Mouse (Mus musculus): Measurements from ENCODE around the gene Gm21983. TPM values are rescaled to one million over a fixed set of nuclear protein-coding genes. Genes with fewer than 3 reads are reported as not detected.

Gm21983 gene
- polyA plus RNA-seq, 1 experiment from 2014 or later: 0.54 TPM

- Histone ChIP-seq H3K4me1 (ENCODE audit: control insufficient read depth, insufficient read depth, low read length) (peaks cover 9% of the 10 kb centered on the region), H3K9me3 (replicated peaks; ENCODE audit: control insufficient read depth, low read length, poor library complexity, severe bottlenecking) (no peaks in the 10 kb centered on the region), H3K27me3 (ENCODE audit: control insufficient read depth, insufficient read depth, low read depth, low read length) (no peaks in the 10 kb centered on the region), H3K27ac (ENCODE audit: low read length) (peak within 1 kb of the TSS; percentile 84), H3K9ac (ENCODE audit: low read depth, low read length) (peak within 1 kb of the TSS; percentile 59), H3K4me2 (ENCODE audit: low read length) (peak within 1 kb of the TSS; percentile 64), H3K4me3 (ENCODE audit: low read depth, low read length) (peak within 1 kb of the TSS; percentile 53), H3K36me3 (ENCODE audit: control insufficient read depth, insufficient read depth, low read length) (0 out of 2 replicates have a peak, but pooled peaks cover 2% of the 10 kb centered on the region)
- 0% methylated on average over 53 of the region's 53 CpGs for WGBS
- peak; percentile 97 for ATAC-seq
Observed at GRCm38 (mm10) chr7:27178324-27179216, 2.3 kb downstream of the Gm21983 start, which contains the start of gene Rab4b. TSS of gene Rab4b (minus strand) at chr7:27178896.

- H3K9ac ChIP-seq (ENCODE audit: low read depth, low read length): peak overlapping the region; percentile 50
- peak overlapping the region; percentile 53 for H3K4me3 ChIP-seq (ENCODE audit: low read depth, low read length)
- H3K36me3 ChIP-seq (ENCODE audit: control insufficient read depth, insufficient read depth, low read length): 0 out of 2 replicates have a peak, but pooled peaks cover 5% of the 10 kb centered on the region
- 19% methylated on average over 4 of the region's 4 CpGs for WGBS
- peak; percentile 12; the same call in 1 of the 2 replicates for ATAC-seq
- H3K4me2 ChIP-seq (ENCODE audit: low read length): peak overlapping the region; percentile 64
- peak overlapping the region; percentile 84 for H3K27ac ChIP-seq (ENCODE audit: low read length)
- no peaks in the 10 kb centered on the region for H3K9me3 ChIP-seq (replicated peaks; ENCODE audit: control insufficient read depth, low read length, poor library complexity, severe bottlenecking)
- peaks cover 9% of the 10 kb centered on the region for H3K4me1 ChIP-seq (ENCODE audit: control insufficient read depth, insufficient read depth, low read length)
- H3K27me3 ChIP-seq (ENCODE audit: control insufficient read depth, insufficient read depth, low read depth, low read length): no peaks in the 10 kb centered on the region
Observed at GRCm38 (mm10) chr7:27177942-27178323, 3.0 kb downstream of the Gm21983 start.

- Histone ChIP-seq H3K9me3 (replicated peaks; ENCODE audit: control insufficient read depth, low read length, poor library complexity, severe bottlenecking) (no peaks in the 10 kb centered on the region), H3K9ac (ENCODE audit: low read depth, low read length) (no peak overlapping the region), H3K27me3 (ENCODE audit: control insufficient read depth, insufficient read depth, low read depth, low read length) (no peaks in the 10 kb centered on the region), H3K4me1 (ENCODE audit: control insufficient read depth, insufficient read depth, low read length) (peaks cover 9% of the 10 kb centered on the region), H3K4me3 (ENCODE audit: low read depth, low read length) (no peak overlapping the region), H3K4me2 (ENCODE audit: low read length) (no peak overlapping the region), H3K36me3 (ENCODE audit: control insufficient read depth, insufficient read depth, low read length) (peaks cover 23% of the 10 kb centered on the region), H3K27ac (ENCODE audit: low read length) (no peak overlapping the region)
- no peak for ATAC-seq
- WGBS: 95% methylated on average over 7 of the region's 7 CpGs
Observed at GRCm38 (mm10) chr7:27174896-27175295, 6.0 kb downstream of the Gm21983 start.

- Histone ChIP-seq H3K4me3 (ENCODE audit: low read depth, low read length) (no peak overlapping the region), H3K9me3 (replicated peaks; ENCODE audit: control insufficient read depth, low read length, poor library complexity, severe bottlenecking) (no peaks in the 10 kb centered on the region), H3K9ac (ENCODE audit: low read depth, low read length) (no peak overlapping the region), H3K36me3 (ENCODE audit: control insufficient read depth, insufficient read depth, low read length) (peaks cover 23% of the 10 kb centered on the region), H3K27ac (ENCODE audit: low read length) (no peak overlapping the region), H3K4me1 (ENCODE audit: control insufficient read depth, insufficient read depth, low read length) (peaks cover 9% of the 10 kb centered on the region), H3K27me3 (ENCODE audit: control insufficient read depth, insufficient read depth, low read depth, low read length) (no peaks in the 10 kb centered on the region), H3K4me2 (ENCODE audit: low read length) (no peak overlapping the region)
- ATAC-seq: no peak
- WGBS: 96% methylated on average over 15 of the region's 15 CpGs
Observed at GRCm38 (mm10) chr7:27174496-27174895, 6.4 kb downstream of the Gm21983 start.

GRCm38 (mm10) chr7:27170981-27171380 is 9.9 kb downstream of the Gm21983 start:
- H3K9ac ChIP-seq (ENCODE audit: low read depth, low read length): no peak overlapping the region
- H3K27ac ChIP-seq (ENCODE audit: low read length): no peak overlapping the region
- ATAC-seq: no peak
- WGBS: 98% methylated on average over 3 of the region's 3 CpGs
- no peaks in the 10 kb centered on the region for H3K27me3 ChIP-seq (ENCODE audit: control insufficient read depth, insufficient read depth, low read depth, low read length)
- H3K9me3 ChIP-seq (replicated peaks; ENCODE audit: control insufficient read depth, low read length, poor library complexity, severe bottlenecking): no peaks in the 10 kb centered on the region
- H3K4me1 ChIP-seq (ENCODE audit: control insufficient read depth, insufficient read depth, low read length): peaks cover 7% of the 10 kb centered on the region
- no peak overlapping the region for H3K4me2 ChIP-seq (ENCODE audit: low read length)
- no peak overlapping the region for H3K4me3 ChIP-seq (ENCODE audit: low read depth, low read length)
- peaks cover 25% of the 10 kb centered on the region for H3K36me3 ChIP-seq (ENCODE audit: control insufficient read depth, insufficient read depth, low read length)

- no peak for ATAC-seq
- H3K27ac ChIP-seq (ENCODE audit: low read length): no peak overlapping the region
- peaks cover 31% of the 10 kb centered on the region for H3K4me1 ChIP-seq (ENCODE audit: control insufficient read depth, insufficient read depth, low read length)
- H3K9ac ChIP-seq (ENCODE audit: low read depth, low read length): no peak overlapping the region
- no peaks in the 10 kb centered on the region for H3K9me3 ChIP-seq (replicated peaks; ENCODE audit: control insufficient read depth, low read length, poor library complexity, severe bottlenecking)
- 93% methylated on average over 5 of the region's 5 CpGs for WGBS
- H3K27me3 ChIP-seq (ENCODE audit: control insufficient read depth, insufficient read depth, low read depth, low read length): no peaks in the 10 kb centered on the region
- H3K36me3 ChIP-seq (ENCODE audit: control insufficient read depth, insufficient read depth, low read length): peaks cover 30% of the 10 kb centered on the region
- no peak overlapping the region for H3K4me2 ChIP-seq (ENCODE audit: low read length)
- H3K4me3 ChIP-seq (ENCODE audit: low read depth, low read length): no peak overlapping the region
Observed at GRCm38 (mm10) chr7:27168371-27168770, 12.5 kb downstream of the Gm21983 start.

GRCm38 (mm10) chr7:27167475-27168094 is 13.3 kb downstream of the Gm21983 start:
- H3K4me3 ChIP-seq (ENCODE audit: low read depth, low read length): peak overlapping the region; percentile 80
- peak; percentile 3; the same call in 1 of the 2 replicates for ATAC-seq
- H3K4me2 ChIP-seq (ENCODE audit: low read length): peak overlapping the region; percentile 95
- no peaks in the 10 kb centered on the region for H3K9me3 ChIP-seq (replicated peaks; ENCODE audit: control insufficient read depth, low read length, poor library complexity, severe bottlenecking)
- peaks cover 23% of the 10 kb centered on the region for H3K36me3 ChIP-seq (ENCODE audit: control insufficient read depth, insufficient read depth, low read length)
- peaks cover 39% of the 10 kb centered on the region for H3K4me1 ChIP-seq (ENCODE audit: control insufficient read depth, insufficient read depth, low read length)
- no peaks in the 10 kb centered on the region for H3K27me3 ChIP-seq (ENCODE audit: control insufficient read depth, insufficient read depth, low read depth, low read length)
- H3K27ac ChIP-seq (ENCODE audit: low read length): peak overlapping the region; percentile 98
- 78% methylated on average over 11 of the region's 11 CpGs for WGBS
- H3K9ac ChIP-seq (ENCODE audit: low read depth, low read length): peak overlapping the region; percentile 92

- WGBS: under 1% methylated on average over 61 of the region's 61 CpGs
- peaks cover 16% of the 10 kb centered on the region for H3K36me3 ChIP-seq (ENCODE audit: control insufficient read depth, insufficient read depth, low read length)
- peak; percentile 83 for ATAC-seq
- H3K9me3 ChIP-seq (replicated peaks; ENCODE audit: control insufficient read depth, low read length, poor library complexity, severe bottlenecking): no peaks in the 10 kb centered on the region
- peaks cover 46% of the 10 kb centered on the region for H3K4me1 ChIP-seq (ENCODE audit: control insufficient read depth, insufficient read depth, low read length)
- peak within 1 kb of the TSS; percentile 92 for H3K9ac ChIP-seq (ENCODE audit: low read depth, low read length)
- H3K4me3 ChIP-seq (ENCODE audit: low read depth, low read length): peak within 1 kb of the TSS; percentile 80
- peak within 1 kb of the TSS; percentile 95 for H3K4me2 ChIP-seq (ENCODE audit: low read length)
- peak within 1 kb of the TSS; percentile 98 for H3K27ac ChIP-seq (ENCODE audit: low read length)
- H3K27me3 ChIP-seq (ENCODE audit: control insufficient read depth, insufficient read depth, low read depth, low read length): no peaks in the 10 kb centered on the region
Observed at GRCm38 (mm10) chr7:27166614-27167474, 14.0 kb downstream of the Gm21983 start, which contains the start of gene Egln2. TSS of gene Egln2 (minus strand) at chr7:27166802.

Measured in midbrain, embryonic 16.5 days (tissue).